Mouse (Mus musculus): Measurements from ENCODE around the gene Crabp2. TPM values are rescaled to one million over a fixed set of nuclear protein-coding genes. Genes with fewer than 3 reads are reported as not detected.

Crabp2 gene
- polyA plus RNA-seq, 1 experiment from 2014 or later: 82.3 TPM

GRCm38 (mm10) chr3:87947056-87947810 lies 1.2 kb upstream of the Crabp2 start:
- WGBS: 2% methylated on average over 26 of the region's 26 CpGs
- peaks cover 14% of the 10 kb centered on the region for H3K36me3 ChIP-seq
- 0 out of 2 replicates have a peak, but pooled peaks have one; percentile 3 for ATAC-seq (replicated peaks; ENCODE audit: low FRiP score)

GRCm38 (mm10) chr3:87947811-87948199 lies 661 bp upstream of the Crabp2 start:
- H3K27ac ChIP-seq: peak overlapping the region; percentile 80
- H3K36me3 ChIP-seq: peaks cover 9% of the 10 kb centered on the region
- 0 out of 2 replicates have a peak, but pooled peaks have one; percentile 5 for ATAC-seq (replicated peaks; ENCODE audit: low FRiP score)
- H3K4me3 ChIP-seq (replicated peaks): peak overlapping the region; percentile 43
- peaks cover 26% of the 10 kb centered on the region for H3K27me3 ChIP-seq
- peaks cover 81% of the 10 kb centered on the region for H3K4me1 ChIP-seq
- peak overlapping the region; percentile 33 for H3K9ac ChIP-seq
- peak overlapping the region; percentile 65 for H3K4me2 ChIP-seq
- no peaks in the 10 kb centered on the region for H3K9me3 ChIP-seq (replicated peaks)
- 0% methylated on average over 17 of the region's 17 CpGs for WGBS

More at GRCm38 (mm10) chr3:87947056-87947810, 1.2 kb upstream of the Crabp2 start:
- H3K9ac ChIP-seq: peak overlapping the region; percentile 33
- H3K27ac ChIP-seq: peak overlapping the region; percentile 80
- peaks cover 26% of the 10 kb centered on the region for H3K27me3 ChIP-seq
- no peaks in the 10 kb centered on the region for H3K9me3 ChIP-seq (replicated peaks)
- peak overlapping the region; percentile 65 for H3K4me2 ChIP-seq
- H3K4me3 ChIP-seq (replicated peaks): peak overlapping the region; percentile 43
- peaks cover 76% of the 10 kb centered on the region for H3K4me1 ChIP-seq

GRCm38 (mm10) chr3:87949266-87949954 lies 944 bp downstream of the Crabp2 start:
- Histone ChIP-seq H3K9ac (peak overlapping the region; percentile 40; the same call in 1 of the 2 replicates), H3K4me3 (replicated peaks) (peak overlapping the region; percentile 43), H3K36me3 (0 out of 2 replicates have a peak, but pooled peaks cover 3% of the 10 kb centered on the region), H3K4me1 (peaks cover 88% of the 10 kb centered on the region), H3K27me3 (peaks cover 26% of the 10 kb centered on the region), H3K27ac (peak overlapping the region; percentile 60; the same call in 1 of the 2 replicates), H3K4me2 (peak overlapping the region; percentile 65), H3K9me3 (replicated peaks) (no peaks in the 10 kb centered on the region)
- no peak for ATAC-seq (replicated peaks; ENCODE audit: low FRiP score)
- 9% methylated on average over 16 of the region's 16 CpGs for WGBS

- ATAC-seq (replicated peaks; ENCODE audit: low FRiP score): no peak
- Histone ChIP-seq H3K9me3 (replicated peaks) (no peaks in the 10 kb centered on the region), H3K4me2 (peak overlapping the region; percentile 65), H3K36me3 (0 out of 2 replicates have a peak, but pooled peaks cover 3% of the 10 kb centered on the region), H3K9ac (peak overlapping the region; percentile 21; the same call in 1 of the 2 replicates), H3K27ac (peak overlapping the region; percentile 60; the same call in 1 of the 2 replicates), H3K4me3 (replicated peaks) (peak overlapping the region; percentile 43), H3K4me1 (peaks cover 82% of the 10 kb centered on the region), H3K27me3 (peaks cover 26% of the 10 kb centered on the region)
- 12% methylated on average over 13 of the region's 13 CpGs for WGBS
Observed at GRCm38 (mm10) chr3:87949955-87950515, 1.6 kb downstream of the Crabp2 start.

GRCm38 (mm10) chr3:87951946-87952345 lies 3.5 kb downstream of the Crabp2 start:
- ATAC-seq (replicated peaks; ENCODE audit: low FRiP score): no peak

GRCm38 (mm10) chr3:87952440-87952839 lies 4.0 kb downstream of the Crabp2 start:
- H3K4me1 ChIP-seq: peaks cover 58% of the 10 kb centered on the region
- 15% methylated on average over 5 of the region's 5 CpGs for WGBS
- H3K4me3 ChIP-seq (replicated peaks): peak overlapping the region; percentile 22
- peak overlapping the region; percentile 78 for H3K27ac ChIP-seq
- H3K4me2 ChIP-seq: peak overlapping the region; percentile 52
- peaks cover 26% of the 10 kb centered on the region for H3K27me3 ChIP-seq
- 0 out of 2 replicates have a peak, but pooled peaks cover 3% of the 10 kb centered on the region for H3K36me3 ChIP-seq
- ATAC-seq (replicated peaks; ENCODE audit: low FRiP score): peak; percentile 72
- peak overlapping the region; percentile 12; the same call in 1 of the 2 replicates for H3K9ac ChIP-seq
- no peaks in the 10 kb centered on the region for H3K9me3 ChIP-seq (replicated peaks)

More at GRCm38 (mm10) chr3:87951946-87952345, 3.5 kb downstream of the Crabp2 start:
- Histone ChIP-seq H3K27me3 (peaks cover 26% of the 10 kb centered on the region), H3K4me3 (replicated peaks) (peak overlapping the region; percentile 22), H3K4me1 (peaks cover 63% of the 10 kb centered on the region), H3K27ac (peak overlapping the region; percentile 78), H3K36me3 (0 out of 2 replicates have a peak, but pooled peaks cover 3% of the 10 kb centered on the region), H3K4me2 (peak overlapping the region; percentile 52), H3K9me3 (replicated peaks) (no peaks in the 10 kb centered on the region), H3K9ac (peak overlapping the region; percentile 8; the same call in 1 of the 2 replicates)
- WGBS: 21% methylated on average over 12 of the region's 12 CpGs

- H3K9ac ChIP-seq: no peak overlapping the region
- H3K4me3 ChIP-seq (replicated peaks): no peak overlapping the region
- ATAC-seq (replicated peaks; ENCODE audit: low FRiP score): no peak
- H3K9me3 ChIP-seq (replicated peaks): no peaks in the 10 kb centered on the region
- H3K4me1 ChIP-seq: peaks cover 38% of the 10 kb centered on the region
- 0 out of 2 replicates have a peak, but pooled peaks cover 3% of the 10 kb centered on the region for H3K36me3 ChIP-seq
- peak overlapping the region; percentile 98 for H3K27ac ChIP-seq
- WGBS: 19% methylated on average over 1 of the region's 1 CpGs
- no peak overlapping the region for H3K4me2 ChIP-seq
- H3K27me3 ChIP-seq: no peaks in the 10 kb centered on the region
Observed at GRCm38 (mm10) chr3:87958056-87958455, 9.6 kb downstream of the Crabp2 start.

- peak overlapping the region; percentile 98 for H3K27ac ChIP-seq
- no peak for ATAC-seq (replicated peaks; ENCODE audit: low FRiP score)
- H3K4me2 ChIP-seq: no peak overlapping the region
- H3K27me3 ChIP-seq: no peaks in the 10 kb centered on the region
- WGBS: 22% methylated on average over 4 of the region's 4 CpGs
- no peak overlapping the region for H3K9ac ChIP-seq
- peaks cover 33% of the 10 kb centered on the region for H3K4me1 ChIP-seq
- H3K9me3 ChIP-seq (replicated peaks): no peaks in the 10 kb centered on the region
- 0 out of 2 replicates have a peak, but pooled peaks cover 1% of the 10 kb centered on the region for H3K36me3 ChIP-seq
- no peak overlapping the region for H3K4me3 ChIP-seq (replicated peaks)
Observed at GRCm38 (mm10) chr3:87958476-87958875, 10.0 kb downstream of the Crabp2 start.

GRCm38 (mm10) chr3:87958967-87959366 lies 10.5 kb downstream of the Crabp2 start:
- ATAC-seq (replicated peaks; ENCODE audit: low FRiP score): no peak
- WGBS: 52% methylated on average over 1 of the region's 1 CpGs

GRCm38 (mm10) chr3:87959371-87959770 lies 10.9 kb downstream of the Crabp2 start:
- no peaks in the 10 kb centered on the region for H3K36me3 ChIP-seq
- H3K4me2 ChIP-seq: 0 out of 2 replicates have a peak overlapping the region, but pooled peaks have one; percentile 87
- no peaks in the 10 kb centered on the region for H3K9me3 ChIP-seq (replicated peaks)
- no peaks in the 10 kb centered on the region for H3K27me3 ChIP-seq
- H3K4me3 ChIP-seq (replicated peaks): no peak overlapping the region
- WGBS: 63% methylated on average over 7 of the region's 7 CpGs
- H3K4me1 ChIP-seq: peaks cover 32% of the 10 kb centered on the region
- ATAC-seq (replicated peaks; ENCODE audit: low FRiP score): no peak
- H3K27ac ChIP-seq: peak overlapping the region; percentile 98
- H3K9ac ChIP-seq: no peak overlapping the region

More at GRCm38 (mm10) chr3:87958967-87959366, 10.5 kb downstream of the Crabp2 start:
- no peak overlapping the region for H3K4me3 ChIP-seq (replicated peaks)
- peaks cover 32% of the 10 kb centered on the region for H3K4me1 ChIP-seq
- H3K4me2 ChIP-seq: no peak overlapping the region
- H3K36me3 ChIP-seq: no peaks in the 10 kb centered on the region
- H3K9me3 ChIP-seq (replicated peaks): no peaks in the 10 kb centered on the region
- no peaks in the 10 kb centered on the region for H3K27me3 ChIP-seq
- H3K27ac ChIP-seq: peak overlapping the region; percentile 98
- H3K9ac ChIP-seq: no peak overlapping the region

GRCm38 (mm10) chr3:87960191-87960585 lies 11.7 kb downstream of the Crabp2 start:
- peaks cover 32% of the 10 kb centered on the region for H3K4me1 ChIP-seq
- ATAC-seq (replicated peaks; ENCODE audit: low FRiP score): no peak; the same call in 1 of the 2 replicates
- H3K27ac ChIP-seq: peak overlapping the region; percentile 98
- peak overlapping the region; percentile 53 for H3K4me3 ChIP-seq (replicated peaks)
- peak overlapping the region; percentile 87 for H3K4me2 ChIP-seq
- H3K9me3 ChIP-seq (replicated peaks): no peaks in the 10 kb centered on the region
- H3K9ac ChIP-seq: peak overlapping the region; percentile 71
- 8% methylated on average over 10 of the region's 10 CpGs for WGBS
- H3K36me3 ChIP-seq: no peaks in the 10 kb centered on the region
- H3K27me3 ChIP-seq: no peaks in the 10 kb centered on the region

All from kidney, embryonic 15.5 days (tissue).